Mouse (Mus musculus): ENCODE data around the gene P3h3.
A peak's percentile ranks its signal among the peaks of the same experiment; 100 is the strongest.
"Not testable (repeated sequence)": the region's sequence is repeated elsewhere in the genome, so short reads cannot be mapped to it uniquely, and the experiment has no call there.

The P3h3 gene

DNA sequence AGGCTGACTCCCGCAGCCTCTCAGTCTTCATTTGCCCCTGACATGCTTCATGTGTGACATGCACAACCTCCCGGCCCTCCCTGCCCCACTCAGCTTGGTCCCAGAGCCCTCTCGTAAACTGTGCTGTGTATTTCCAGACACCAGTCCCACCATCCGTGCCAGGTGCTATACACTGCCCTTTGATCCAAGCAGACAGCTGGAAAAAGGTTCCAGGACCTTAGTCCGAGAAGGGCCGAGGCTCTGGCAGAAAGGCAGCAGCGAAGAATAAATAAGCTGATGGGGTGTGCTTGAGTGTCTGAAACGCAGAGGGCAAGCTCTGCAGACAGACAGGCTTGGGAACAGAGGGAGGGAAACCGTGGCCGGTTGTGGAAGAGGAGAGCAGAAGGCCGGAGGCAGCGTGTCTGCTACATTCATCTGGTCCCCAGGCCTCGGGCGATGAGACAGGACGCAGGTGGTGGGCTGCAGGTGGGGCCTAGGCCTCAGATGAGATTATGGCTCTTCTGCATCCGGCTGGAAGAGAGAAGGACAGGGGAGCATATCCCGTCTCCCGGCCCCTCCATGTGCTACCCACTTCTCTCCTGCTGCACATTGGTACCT, 8.3 kb upstream of the P3h3 start:
- DNase-seq = no peak

DNA sequence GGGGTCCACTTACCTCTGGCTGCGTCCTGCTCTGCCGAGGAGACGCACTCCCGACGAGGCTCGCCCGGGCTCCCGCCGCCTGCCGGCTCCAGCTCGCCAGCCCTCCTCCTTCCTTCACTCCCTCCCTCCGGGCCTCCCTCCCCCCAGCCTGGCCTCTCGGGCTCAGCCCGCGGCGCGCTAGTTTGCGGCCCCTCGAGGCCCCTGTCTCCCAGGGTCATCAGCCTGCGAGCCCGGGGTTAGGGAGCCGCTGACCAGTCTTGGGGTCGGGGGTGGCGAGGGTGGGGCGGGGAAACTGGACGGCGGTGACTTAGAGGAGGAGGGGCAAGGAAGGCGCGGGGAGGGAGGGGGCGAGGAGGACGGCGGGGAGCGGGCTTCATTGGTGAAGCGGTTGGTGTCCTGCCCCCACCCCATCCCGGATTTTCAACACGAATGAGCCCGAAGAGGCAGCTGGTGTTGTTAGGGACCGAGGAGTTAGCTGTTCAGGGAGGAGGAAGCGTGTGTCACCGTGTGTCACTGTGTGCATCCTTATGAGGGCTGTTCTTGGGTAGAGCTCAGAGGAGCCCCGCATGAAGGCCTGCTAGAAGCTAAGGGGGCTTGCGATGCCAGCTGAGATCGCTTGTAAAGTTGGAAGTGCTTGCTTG, 6.2 kb upstream of the P3h3 start, which contains the start of gene Gpr162:
Gene Gpr162 (minus strand): TSS at position 326 of the 641 bp plus-strand sequence.
- peak; percentile 82 for DNase-seq

DNA sequence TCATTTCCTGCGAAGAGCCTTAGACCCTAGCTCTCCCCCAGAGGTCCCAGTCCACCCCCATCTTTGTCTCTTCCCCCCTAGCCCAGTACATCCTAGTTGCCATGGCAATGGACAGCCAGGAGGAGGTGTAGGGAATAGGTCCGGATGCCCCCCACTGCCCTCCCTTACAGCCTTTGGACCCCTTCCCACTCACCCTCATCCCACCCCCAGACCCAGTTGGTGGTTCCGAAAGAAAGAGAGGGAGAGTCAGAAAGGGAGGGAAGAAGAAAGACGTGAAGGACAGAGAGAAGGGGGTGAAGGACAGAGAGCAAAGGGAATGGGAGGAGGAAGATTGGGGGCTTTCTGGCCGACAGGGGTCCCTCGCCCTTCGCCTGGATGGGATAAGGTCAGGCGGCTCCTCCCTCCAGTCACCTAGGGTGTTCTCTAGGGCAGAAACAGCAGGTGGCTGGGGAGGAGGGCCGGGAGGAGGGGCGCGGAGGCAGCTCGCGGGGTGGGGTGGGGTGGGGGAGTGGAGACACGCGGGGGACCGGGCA, 5.6 kb upstream of the P3h3 start:
- DNase-seq = no peak

DNA sequence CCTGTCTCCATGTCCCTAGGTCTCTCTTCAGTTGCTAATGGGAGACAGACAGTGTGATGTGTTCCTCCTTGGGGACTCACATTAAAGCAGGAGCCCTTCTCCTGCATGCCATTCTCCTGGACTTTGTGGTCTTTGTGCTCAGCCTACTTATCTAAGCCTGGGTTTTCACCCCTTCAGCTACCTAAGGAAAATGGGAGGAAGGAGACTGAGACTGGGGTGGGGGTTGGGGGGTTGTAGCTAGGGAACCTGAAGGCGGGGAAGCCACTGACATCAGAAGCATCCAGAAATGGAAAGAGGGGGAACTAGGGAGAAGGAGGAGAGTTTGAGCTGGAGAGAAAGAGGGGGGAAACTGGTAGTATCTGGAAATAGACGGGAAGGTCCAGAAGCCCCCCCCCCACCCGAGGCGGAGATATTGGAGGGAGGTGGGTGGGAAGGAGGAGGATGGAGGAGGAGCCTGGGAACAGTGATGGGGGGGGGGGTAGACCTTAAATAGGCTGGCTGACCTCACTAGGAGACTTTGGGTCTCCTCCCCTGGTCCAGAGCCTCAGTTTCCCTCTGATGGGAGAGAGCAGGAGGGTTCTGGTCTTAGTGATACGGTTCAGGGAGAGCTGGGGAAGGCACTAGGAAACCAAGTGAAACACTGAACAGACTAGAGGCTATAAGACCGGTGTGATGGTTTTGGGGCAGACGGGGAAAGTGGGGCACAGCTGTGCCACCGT, 5.0 kb upstream of the P3h3 start:
- no peak for DNase-seq

DNA sequence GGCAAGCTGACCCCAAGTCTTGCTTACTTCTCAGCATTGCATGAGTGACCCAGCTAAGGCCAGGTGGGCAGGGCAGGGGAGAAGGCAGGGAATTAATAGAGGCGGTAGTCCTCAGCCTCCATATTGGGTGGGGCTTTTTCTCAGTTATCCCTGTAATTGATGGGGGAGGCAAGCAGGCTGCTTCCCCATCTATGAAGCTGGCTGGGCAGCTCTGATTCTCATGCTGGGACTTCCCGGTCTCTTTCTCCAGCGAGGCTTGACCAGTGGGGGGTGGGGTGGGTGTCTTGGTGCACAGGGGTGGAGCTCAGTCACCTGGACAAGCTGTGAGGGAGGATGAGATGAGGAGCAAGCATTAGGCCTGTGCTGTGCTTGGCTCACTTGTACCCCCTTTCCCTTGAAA, 4.2 kb upstream of the P3h3 start:
- DNase-seq = no peak

DNA sequence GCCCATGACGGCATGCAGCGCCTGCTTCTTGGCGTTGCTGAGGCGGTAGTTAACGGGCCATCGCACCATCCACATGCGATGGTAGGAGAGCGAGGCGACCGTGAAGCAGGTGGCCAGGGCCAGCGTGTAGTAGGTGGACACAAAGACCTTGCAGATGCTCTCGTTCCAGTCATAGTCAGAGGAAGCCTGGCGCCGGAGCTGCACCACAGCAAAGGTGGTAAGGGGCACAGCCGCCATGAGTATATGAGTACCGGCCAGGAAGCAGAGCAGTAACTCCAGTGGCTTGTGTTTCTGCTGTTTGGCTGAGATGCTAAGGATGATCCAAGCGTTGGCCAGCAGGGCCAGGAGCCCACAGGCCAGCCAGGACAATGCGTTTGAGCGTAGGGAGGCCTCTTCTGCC, 3.7 kb upstream of the P3h3 start:
- DNase-seq = no peak

DNA sequence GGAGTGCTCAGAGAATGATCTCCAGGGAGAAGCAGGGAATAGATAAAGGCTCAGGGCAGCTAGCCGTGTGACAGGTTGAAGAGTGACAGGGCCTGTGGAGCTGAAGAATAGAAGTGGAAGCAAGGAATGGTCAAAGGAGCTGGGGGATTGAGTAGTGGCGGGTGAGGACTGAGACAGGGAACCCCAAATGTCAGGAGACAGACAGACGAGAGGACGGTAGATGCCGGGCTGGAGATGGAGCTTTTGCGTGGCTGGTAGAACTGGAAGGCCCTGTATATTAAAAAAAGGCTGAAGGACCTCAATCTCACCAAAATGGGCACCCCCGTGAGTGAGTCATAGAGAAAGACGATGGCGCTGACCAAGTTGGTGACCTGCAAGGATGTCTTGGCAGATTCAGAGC, 3.0 kb upstream of the P3h3 start:
- DNase-seq = no peak

DNA sequence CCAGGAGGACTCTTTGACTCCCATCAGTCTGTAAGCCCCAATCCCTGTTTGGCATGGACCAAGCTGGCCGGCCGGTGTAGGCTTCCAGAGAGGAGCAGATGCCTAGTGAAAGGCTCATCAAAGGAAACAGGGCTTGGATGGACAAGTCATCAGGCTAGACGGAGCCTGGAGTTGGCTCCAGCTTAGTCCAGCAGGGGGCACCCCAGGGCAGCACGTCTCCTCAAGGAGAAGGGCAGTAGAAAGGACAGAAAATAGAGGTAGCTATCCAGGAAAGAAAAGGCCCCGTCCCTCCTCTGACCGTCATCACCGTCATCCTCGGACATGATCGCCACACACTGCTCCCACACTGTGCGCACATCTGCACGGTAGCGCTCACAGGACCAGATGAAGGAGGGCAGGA, 2.2 kb upstream of the P3h3 start:
- DNase-seq = peak; percentile 93

DNA sequence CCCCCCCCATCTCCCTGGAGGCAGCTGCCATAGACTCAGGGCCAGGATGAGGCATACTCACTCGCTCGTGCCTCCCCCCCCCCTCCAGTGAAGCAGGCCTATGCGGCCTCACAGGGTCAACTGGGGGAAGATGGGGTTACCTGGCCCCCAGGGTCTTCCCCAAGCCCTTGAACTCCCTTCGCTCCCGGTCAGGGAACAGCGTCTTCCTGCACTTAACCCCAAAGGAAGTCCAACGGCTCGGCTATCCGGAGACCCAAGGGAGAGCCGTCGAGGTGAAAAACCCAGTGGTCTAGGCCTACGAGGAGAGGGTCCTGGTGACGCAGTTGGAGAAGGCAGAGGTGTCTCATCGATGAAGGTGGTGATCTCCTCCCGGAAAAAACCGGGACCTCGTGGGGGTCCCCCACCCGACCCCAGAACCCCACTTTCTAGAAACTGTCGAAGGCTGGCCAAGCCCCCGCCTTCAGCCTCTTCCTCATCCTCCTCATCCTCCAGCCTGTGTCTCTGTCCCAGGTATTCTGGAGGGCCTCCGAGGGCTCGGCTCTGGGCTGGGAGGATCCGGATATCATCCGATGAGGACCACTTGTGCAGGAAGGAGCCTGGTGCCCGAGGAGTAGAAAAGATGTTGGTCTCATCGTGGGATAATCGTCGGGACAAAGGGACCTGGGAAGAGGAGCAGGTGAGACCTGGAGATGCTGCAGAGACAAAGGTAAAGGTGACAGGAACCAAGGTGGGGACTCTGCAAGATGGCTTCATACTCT, 1.2 kb upstream of the P3h3 start:
- DNase-seq = peak; percentile 14

DNA sequence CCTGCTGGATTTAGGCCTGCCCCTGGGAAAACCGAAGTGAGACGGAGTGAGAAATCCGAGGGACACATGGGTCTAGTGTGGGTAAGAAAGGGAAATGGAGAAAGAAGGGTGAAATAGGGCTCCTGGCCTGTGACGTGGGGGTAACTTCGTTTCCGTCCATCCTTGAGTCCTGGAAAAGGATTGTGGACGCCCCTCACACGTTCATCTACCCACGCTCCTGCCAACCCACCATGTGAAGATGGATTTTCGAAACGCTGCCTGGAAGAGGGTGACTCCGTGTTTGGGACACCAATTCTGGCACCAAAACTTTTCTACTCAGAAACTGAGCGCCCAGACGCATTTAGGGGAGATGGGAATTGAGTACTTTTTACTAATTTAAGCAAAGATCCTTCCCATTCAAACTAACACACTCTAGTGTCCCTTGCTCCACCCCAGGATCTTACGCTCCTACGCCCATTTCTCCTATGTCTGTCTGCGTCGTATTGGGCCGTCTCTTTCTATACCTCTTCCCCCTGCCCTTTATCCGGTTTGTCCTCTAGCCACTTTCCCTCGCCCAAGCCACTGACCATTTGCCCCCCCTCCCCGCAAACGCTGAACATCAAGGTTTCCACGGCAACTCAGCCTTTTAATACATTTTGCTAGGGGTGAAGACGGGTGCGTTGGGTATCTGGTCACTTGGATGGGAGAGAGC, 433 bp upstream of the P3h3 start:
- peak; percentile 10 for DNase-seq

DNA sequence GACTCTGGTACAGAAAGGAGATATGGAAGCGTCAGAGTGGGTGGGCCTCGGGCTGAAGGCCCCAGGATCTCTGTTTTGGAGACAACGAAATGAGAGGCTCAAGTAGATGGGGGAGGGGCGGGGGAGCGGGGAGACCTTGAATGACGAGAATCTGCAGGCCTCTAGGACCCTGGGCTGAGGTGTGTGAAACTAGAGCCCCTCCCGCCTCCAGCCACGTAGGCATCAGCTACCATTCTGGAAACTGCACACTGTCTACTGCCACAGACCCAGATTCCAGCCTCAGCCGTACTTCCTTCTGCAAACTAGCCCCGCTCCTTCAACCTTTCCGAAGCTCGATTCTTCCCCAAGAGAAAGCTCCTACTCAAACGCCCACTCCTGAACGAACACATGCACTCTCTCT, 1.2 kb downstream of the P3h3 start:
- DNase-seq = peak; percentile 28

DNA sequence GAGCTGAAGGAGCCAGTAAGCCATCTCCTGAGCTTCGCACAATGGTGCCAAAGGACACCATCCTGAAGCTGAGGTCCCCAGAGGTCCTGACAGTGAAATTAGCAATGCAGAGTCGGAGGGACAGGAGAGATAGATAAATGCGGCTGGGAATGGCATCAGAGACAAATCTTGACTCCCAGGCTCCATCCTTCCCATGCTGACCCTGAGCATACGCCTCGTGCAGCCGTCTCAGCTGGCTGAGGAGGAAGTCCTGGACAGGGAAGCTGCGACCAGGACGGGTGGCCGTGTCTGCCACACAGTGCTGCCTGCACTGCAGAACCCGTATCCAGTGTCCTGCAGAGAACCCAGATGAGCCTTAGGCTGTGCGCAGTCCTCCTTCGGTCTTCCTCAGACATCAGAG, 2.9 kb downstream of the P3h3 start:
- DNase-seq = peak; percentile 10

DNA sequence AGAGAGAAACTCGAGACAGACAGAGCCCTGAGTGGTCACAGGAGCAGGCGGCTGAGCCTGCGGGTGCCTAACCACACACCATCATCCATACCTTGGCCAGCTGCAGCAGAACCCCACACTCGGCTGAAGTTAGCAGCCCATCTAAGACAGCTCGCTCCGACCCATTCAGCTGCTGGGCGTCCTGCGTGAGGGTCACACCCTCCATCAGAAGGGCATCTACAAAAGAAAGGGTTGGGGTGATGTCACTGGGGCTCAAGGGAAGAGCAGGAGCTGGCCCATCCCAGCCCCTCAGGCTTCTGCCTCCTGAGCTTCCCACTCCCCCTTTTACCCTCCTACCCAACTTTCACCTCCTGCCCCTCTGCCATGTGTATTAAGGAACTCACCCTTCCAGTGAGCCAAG, 7.0 kb downstream of the P3h3 start:
- DNase-seq = no peak

DNA sequence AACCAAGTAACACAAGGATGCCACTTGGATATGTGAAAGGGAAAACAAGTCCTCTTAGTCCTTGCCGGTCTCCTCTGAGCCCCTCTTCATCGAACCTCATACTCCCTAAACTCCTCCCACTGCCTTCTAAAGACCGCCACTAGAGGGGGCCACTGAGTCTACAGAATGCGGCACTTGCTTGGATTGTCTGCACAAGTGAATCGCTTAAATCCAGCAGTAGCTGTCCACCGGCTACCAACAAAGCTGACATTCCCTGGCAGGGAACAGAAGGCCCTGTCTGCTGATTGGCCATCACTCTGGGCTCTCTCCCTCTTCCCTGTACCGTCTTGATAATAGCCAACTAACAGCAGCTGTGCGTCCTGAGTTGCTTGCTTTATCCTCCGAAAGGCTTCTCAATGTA, 10.2 kb downstream of the P3h3 start:
- DNase-seq = peak; percentile 94

DNA sequence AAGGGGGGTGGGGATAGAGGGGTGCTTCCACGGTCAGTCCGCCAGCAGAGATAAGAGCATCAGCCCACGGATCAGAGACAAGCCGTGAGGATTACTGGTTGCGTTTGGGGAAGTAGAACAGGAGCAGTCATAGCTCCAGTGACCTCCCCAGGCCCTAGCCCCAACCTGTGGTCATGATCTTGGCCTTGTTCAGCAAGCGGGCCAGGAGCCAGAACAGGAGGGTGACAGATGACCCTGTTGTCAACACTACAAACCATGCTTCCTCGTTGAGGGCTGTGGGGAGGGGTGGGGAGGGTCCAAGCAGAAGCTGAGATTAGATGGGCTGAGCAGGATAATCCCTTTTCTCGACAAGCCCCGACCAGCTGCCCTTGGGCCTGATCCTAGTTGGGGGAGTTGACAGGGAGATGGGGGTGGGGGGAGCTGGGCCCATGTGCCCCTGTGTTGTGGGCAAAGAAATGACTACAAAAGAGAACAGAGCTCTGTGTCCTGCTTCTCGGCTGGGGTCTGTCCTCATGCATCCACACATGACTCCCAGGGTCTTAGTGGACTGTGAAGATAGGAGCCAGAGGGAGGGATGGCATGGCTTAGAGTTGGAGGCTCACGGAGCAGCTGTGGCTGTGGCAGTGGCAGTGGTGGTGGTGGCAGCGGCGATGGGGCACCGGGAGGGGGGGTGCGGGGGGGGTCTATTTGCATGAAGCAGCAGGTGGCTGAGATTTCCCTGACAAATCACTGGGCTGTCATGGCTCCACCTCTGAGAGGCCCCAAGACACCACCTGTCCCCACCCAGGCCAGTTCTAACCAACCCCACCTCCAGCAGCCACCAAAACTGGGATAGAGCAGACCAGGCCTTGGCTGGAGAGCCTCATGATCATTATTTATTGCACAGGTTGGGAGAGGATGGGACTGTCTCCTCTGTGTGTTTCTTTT, 17.0 kb downstream of the P3h3 start, which contains the start of gene Gnb3:
Gene Gnb3 (minus strand): TSS at position 35 of the 927 bp plus-strand sequence.
- no peak for DNase-seq

DNA sequence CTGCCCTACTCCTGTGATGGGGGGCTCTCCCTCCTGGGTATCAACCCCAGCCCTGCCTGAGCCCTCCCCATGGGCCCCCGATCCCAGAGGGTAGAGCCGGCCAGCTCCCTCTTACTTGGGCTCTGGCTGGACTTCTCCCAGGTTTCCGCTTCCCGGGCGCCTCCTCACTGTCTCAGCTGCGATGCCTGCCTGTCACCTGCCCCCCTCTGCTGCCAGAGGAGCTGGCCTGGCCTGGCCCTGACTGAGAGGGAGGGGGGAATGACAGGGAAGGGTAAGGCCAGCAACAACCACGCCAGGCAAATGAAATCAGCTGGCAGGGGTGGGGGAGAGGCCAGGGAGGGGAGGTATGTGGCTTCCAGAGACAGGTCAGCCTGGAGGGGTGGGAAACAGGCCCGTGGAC, 17.7 kb downstream of the P3h3 start:
- no peak for DNase-seq

DNA sequence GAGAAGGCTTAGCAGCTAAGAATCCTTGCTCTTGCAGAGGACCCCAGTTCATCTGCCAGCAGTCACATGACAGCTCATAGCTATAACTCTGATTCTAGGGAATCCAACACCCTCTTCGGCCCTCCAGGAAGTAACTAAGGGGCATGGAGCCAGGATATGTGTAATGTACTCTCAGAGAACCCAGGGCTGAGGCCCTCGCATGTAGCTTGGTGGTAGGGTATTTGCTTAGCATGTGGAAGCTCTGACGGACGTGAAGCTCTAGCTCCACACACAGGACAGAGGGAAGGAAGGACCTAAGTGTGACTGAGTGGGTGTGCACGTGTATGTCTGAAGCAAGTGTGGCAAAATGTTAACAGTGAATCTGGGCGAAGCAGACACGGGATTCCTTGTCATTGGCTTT, 21.1 kb downstream of the P3h3 start:
- no peak for DNase-seq

DNA sequence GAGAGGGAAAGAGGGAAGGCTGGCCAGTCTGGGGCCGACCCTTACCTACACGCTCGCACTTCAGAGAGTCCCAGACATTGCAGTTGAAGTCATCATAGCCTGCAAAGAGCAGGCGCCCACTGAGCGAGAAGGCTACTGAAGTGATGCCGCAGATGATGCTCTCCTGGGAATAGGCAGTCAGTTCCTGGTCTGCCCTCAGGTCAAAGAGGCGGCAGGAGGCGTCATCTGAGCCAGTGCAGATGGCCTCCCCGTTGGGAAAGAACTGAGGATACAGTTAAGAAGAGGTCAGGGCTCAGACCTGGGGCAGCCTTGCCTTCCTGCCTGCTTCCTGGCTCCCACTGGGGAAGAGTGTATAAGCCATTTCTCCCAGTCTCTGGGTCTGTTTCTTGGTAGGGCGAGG, 22.0 kb downstream of the P3h3 start:
- no peak for DNase-seq

DNA sequence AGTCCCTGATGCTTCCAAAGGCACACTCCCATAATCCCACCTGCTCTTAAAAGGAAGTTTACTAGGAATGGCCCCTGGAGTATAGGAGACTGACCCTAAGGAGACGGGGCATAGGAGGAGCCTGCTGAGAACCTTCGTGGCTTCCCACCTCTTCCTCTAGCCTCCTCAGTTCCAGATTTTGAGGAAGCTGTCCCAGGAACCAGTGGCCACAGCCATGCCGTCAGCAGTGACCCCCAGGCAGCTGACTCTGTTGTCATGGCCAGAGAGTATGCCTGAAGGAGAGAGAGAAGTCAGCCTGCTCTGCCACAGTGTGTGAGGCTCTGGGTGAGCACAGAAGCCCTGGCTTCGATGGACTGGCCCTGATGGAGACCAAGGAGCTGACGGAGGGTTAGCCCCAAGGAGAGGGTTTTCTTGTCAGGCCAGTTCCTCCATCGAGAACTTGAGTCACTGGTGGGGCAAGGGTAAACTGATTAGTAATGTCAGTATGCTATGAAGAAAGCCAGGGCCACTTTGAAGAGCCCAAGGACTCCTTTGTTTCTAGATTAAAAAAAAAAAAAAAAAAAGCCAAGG, 23.0 kb downstream of the P3h3 start:
- no peak for DNase-seq

DNA sequence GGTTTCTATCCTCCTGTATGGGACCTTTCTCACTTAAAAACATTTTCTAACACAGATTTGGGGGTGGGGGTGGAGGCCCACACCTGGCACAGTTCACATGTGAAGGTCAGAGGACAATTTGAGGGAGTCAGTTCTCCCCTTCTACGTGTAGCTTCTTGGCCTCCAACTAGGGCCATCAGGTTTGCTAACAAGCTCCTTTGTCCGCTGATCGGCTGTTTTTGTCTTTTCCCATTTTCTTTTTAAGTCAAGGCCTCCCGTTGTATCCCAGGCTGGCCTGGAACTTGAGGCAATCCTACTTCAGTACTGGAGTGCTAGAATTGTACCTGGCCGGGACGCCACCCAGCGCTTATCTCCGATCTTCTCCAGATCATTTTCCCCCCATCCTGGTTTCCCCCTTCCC, 25.9 kb downstream of the P3h3 start:
- DNase-seq = no peak

DNA sequence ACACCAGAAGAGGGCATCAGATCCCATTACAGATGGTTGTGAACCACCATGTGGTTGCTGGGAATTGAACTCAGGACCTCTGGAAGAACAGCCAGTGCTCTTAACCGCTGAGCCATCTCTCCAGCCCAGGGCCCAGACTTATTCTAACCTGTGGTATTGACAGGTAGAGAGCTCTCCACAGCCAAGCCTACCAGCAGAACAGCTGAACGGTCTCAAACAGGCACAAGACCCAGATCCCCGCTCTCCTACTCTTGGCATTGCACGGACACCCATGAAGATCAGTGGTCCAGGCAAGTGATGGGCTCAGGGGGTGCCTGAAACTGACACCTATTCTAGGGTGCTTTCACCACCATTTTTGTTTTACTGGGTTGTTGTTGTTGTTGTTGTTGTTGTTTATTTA, 26.4 kb downstream of the P3h3 start:
- not testable (repeated sequence) for DNase-seq

Data from kidney, postnatal 10 days (tissue).